Mouse (Mus musculus): ENCODE data around the gene Slc35d1.
"Not testable (repeated sequence)": the region's sequence is repeated elsewhere in the genome, so short reads cannot be mapped to it uniquely, and the experiment has no call there.

Slc35d1 gene

GRCm38 (mm10) chr4:103180300-103180888, 34.6 kb downstream of the Slc35d1 start:
- no peak for DNase-seq

GRCm38 (mm10) chr4:103179581-103179980, 35.4 kb downstream of the Slc35d1 start:
- DNase-seq: no peak

GRCm38 (mm10) chr4:103178635-103179318, 36.2 kb downstream of the Slc35d1 start:
- DNase-seq: peak; percentile 57

GRCm38 (mm10) chr4:103177681-103178080, 37.3 kb downstream of the Slc35d1 start:
- no peak for DNase-seq

- DNase-seq: no peak
These were observed 41.0 kb downstream of the Slc35d1 start for GRCm38 (mm10) chr4:103174001-103174400.

- DNase-seq: no peak
These were observed 41.5 kb downstream of the Slc35d1 start for GRCm38 (mm10) chr4:103173507-103173906.

GRCm38 (mm10) chr4:103171256-103171655, 43.7 kb downstream of the Slc35d1 start:
- peak; percentile 24 for DNase-seq

GRCm38 (mm10) chr4:103166198-103166597, 48.8 kb downstream of the Slc35d1 start:
- not testable (repeated sequence) for DNase-seq

GRCm38 (mm10) chr4:103158781-103159180, 56.2 kb downstream of the Slc35d1 start:
- no peak for DNase-seq

- DNase-seq: no peak
These were observed 63.0 kb downstream of the Slc35d1 start for GRCm38 (mm10) chr4:103151946-103152345.

GRCm38 (mm10) chr4:103146339-103146738, 68.6 kb downstream of the Slc35d1 start:
- DNase-seq: peak; percentile 63

GRCm38 (mm10) chr4:103136946-103137345, 78.0 kb downstream of the Slc35d1 start:
- no peak for DNase-seq

GRCm38 (mm10) chr4:103126533-103126932, 88.4 kb downstream of the Slc35d1 start:
- DNase-seq: no peak

- no peak for DNase-seq
These were observed 91.4 kb downstream of the Slc35d1 start for GRCm38 (mm10) chr4:103123606-103124005.

GRCm38 (mm10) chr4:103123086-103123485, 91.9 kb downstream of the Slc35d1 start:
- DNase-seq: no peak

- DNase-seq: no peak
These were observed 94.0 kb downstream of the Slc35d1 start for GRCm38 (mm10) chr4:103120874-103121389.

Data from right cerebral cortex, postnatal 25 days (tissue).